Mouse (Mus musculus) mature B cell (primary cell): Measurements from ENCODE around the gene Nudt11.
"Not testable (repeated sequence)": the region's sequence is repeated elsewhere in the genome, so short reads cannot be mapped to it uniquely, and the experiment has no call there.

Experiments used
- in situ Hi-C: fragments of 300-500 bp; cut with MboI; formaldehyde crosslinking; loops from 2 replicates; pipeline ENCODE4 v1.14.3; 2019

Gene Nudt11

GRCm38 (mm10) chrX:6047066-6047935 lies at the start of gene Nudt11:
TSS of gene Nudt11 (plus strand) at chrX:6047453.
- in situ Hi-C loops = not testable (repeated sequence)

GRCm38 (mm10) chrX:6047936-6048614 lies 822 bp downstream of the Nudt11 start:
- in situ Hi-C loops = not testable (repeated sequence)

GRCm38 (mm10) chrX:6061563-6061962 lies 14.3 kb downstream of the Nudt11 start:
- in situ Hi-C loops = no loop called here

- in situ Hi-C loops = no loop called here
These were observed 35.9 kb downstream of the Nudt11 start, which contains the start of gene AU022751 for GRCm38 (mm10) chrX:6082954-6083680. TSS of gene AU022751 (minus strand) at chrX:6083419.

- in situ Hi-C loops = no loop called here
These were observed 44.3 kb downstream of the Nudt11 start for GRCm38 (mm10) chrX:6091547-6091946.

GRCm38 (mm10) chrX:6091996-6092757 lies 44.9 kb downstream of the Nudt11 start:
- in situ Hi-C loops = no loop called here
